Mouse (Mus musculus) megakaryocyte, embryonic 14.5 days (primary cell): ENCODE measurements around the gene Ly6g6c.

Experiments used
- FLI1 ChIP-seq: IDR thresholded peaks from 2 replicates; pipeline ENCODE4 v1.6.1; 2012; ENCODE audit warnings: low read length, inconsistent platforms, mixed read lengths
- GATA1 ChIP-seq: IDR thresholded peaks from 3 replicates; pipeline ENCODE4 v1.6.1; 2012; ENCODE audit warnings: mixed read lengths, low read length, inconsistent platforms, borderline replicate concordance

GRCm38 (mm10) chr17:35085208-35085865 is 20.1 kb downstream of the Ly6g6c start, which contains the start of gene Ly6g6f:
- TF ChIP-seq FLI1 (no peak), GATA1 (0 out of 3 replicates have a peak, but pooled peaks have one; percentile 10)
